In genomic region chr16:6503573-6504331, GRCm38 (mm10) we compare ENCODE assay signal across 7 mouse cellular contexts.
DNase-seq lines count a peak whose midpoint lies in the region; ATAC-seq and TF ChIP-seq lines count a peak whose summit lies in the region.

No protein-coding gene starts in this region.

- no peak for TF ChIP-seq EP300 in lung, postnatal 0 days (IDR thresholded peaks at IDR 0.05)

- TF ChIP-seq POLR2A in testis, adult 2 months (IDR thresholded peaks at IDR 0.05; ENCODE audit: control insufficient read depth, low read depth, low read length) = no peak

- no peaks in the 10 kb centered on the region for H3K9me3 ChIP-seq in embryonic facial prominence, embryonic 10.5 days
- H3K9me3 ChIP-seq in lung, postnatal 0 days (ENCODE audit: low read length) = no peaks in the 10 kb centered on the region

- no peaks in the 10 kb centered on the region for H3K4me1 ChIP-seq in testis, adult 2 months (ENCODE audit: control insufficient read depth, insufficient read depth, low read length)
- H3K4me1 ChIP-seq in embryonic facial prominence, embryonic 10.5 days = no peaks in the 10 kb centered on the region
- H3K4me1 ChIP-seq in lung, postnatal 0 days (ENCODE audit: insufficient read depth, low read depth, low read length) = no peaks in the 10 kb centered on the region

- H3K27ac ChIP-seq in testis, adult 2 months (ENCODE audit: control insufficient read depth, insufficient read depth, low read depth, low read length) = no peak overlapping the region
- no peak overlapping the region for H3K27ac ChIP-seq in embryonic facial prominence, embryonic 10.5 days (replicated peaks)
- H3K27ac ChIP-seq in lung, postnatal 0 days (ENCODE audit: low read length) = no peak overlapping the region

- H3K4me3 ChIP-seq in testis, adult 2 months (ENCODE audit: control insufficient read depth, low read depth, low read length) = no peak overlapping the region
- H3K4me3 ChIP-seq in embryonic facial prominence, embryonic 10.5 days = no peak overlapping the region
- H3K4me3 ChIP-seq in lung, postnatal 0 days (ENCODE audit: low read depth, low read length) = no peak overlapping the region

- H3K4me2 ChIP-seq in lung, postnatal 0 days (replicated peaks; ENCODE audit: low read depth, low read length) = no peak overlapping the region

- no peak for ATAC-seq in lung, postnatal 0 days

- peak; percentile 50; the same call in 1 of the 2 replicates for TF ChIP-seq CTCF in testis, adult 2 months (IDR thresholded peaks at IDR 0.05; ENCODE audit: control insufficient read depth, insufficient read depth, insufficient replicate concordance, low read depth, low read length)
- TF ChIP-seq CTCF in lung, postnatal 0 days (IDR thresholded peaks at IDR 0.05) = peak; percentile 68

- no peak overlapping the region for H3K9ac ChIP-seq in lung, postnatal 0 days (replicated peaks; ENCODE audit: low read depth)

- 59% methylated on average over 5 of the region's 5 CpGs for WGBS in embryonic facial prominence, embryonic 10.5 days
- WGBS in lung, postnatal 0 days = 56% methylated on average over 5 of the region's 5 CpGs

- no peaks in the 10 kb centered on the region for H3K27me3 ChIP-seq in testis, adult 2 months (ENCODE audit: control insufficient read depth, insufficient read depth, low read length)
- no peaks in the 10 kb centered on the region for H3K27me3 ChIP-seq in embryonic facial prominence, embryonic 10.5 days (replicated peaks; ENCODE audit: low read depth, poor library complexity, severe bottlenecking)
- H3K27me3 ChIP-seq in lung, postnatal 0 days (replicated peaks; ENCODE audit: insufficient read depth, low read length) = no peaks in the 10 kb centered on the region

- DNase-seq in testis, postnatal 14 days (ENCODE audit: low spot score) = no peak
- peak; percentile 59 to 65 for DNase-seq in adrenal gland, postnatal 36 days
- peak; percentile 43 for DNase-seq in embryonic facial prominence, embryonic 10.5 days (ENCODE audit: low spot score)
- peak; percentile 17 to 51 for DNase-seq in kidney, adult 8-10 months
- peak; percentile 28 for DNase-seq in lung, postnatal 0 days (ENCODE audit: low spot score)
- peak; percentile 42 to 51 for DNase-seq in right cerebral cortex, postnatal 36 days (ENCODE audit: low spot score in 2 of 2)

- no peaks in the 10 kb centered on the region for H3K36me3 ChIP-seq in testis, adult 2 months (ENCODE audit: control insufficient read depth, insufficient read depth, low read length)
- H3K36me3 ChIP-seq in embryonic facial prominence, embryonic 10.5 days (replicated peaks) = no peaks in the 10 kb centered on the region
- no peaks in the 10 kb centered on the region for H3K36me3 ChIP-seq in lung, postnatal 0 days (ENCODE audit: insufficient read depth, low read length)
